Mouse (Mus musculus): Measurements from ENCODE around the gene Olfr1361. TPM values are rescaled to one million over a fixed set of nuclear protein-coding genes. Genes with fewer than 3 reads are reported as not detected.

Gene Olfr1361
- polyA plus RNA-seq (2012; rRNA removed) = not detected in 2 replicates

GRCm38 (mm10) chr13:21663286-21663685, at the start of gene Olfr1361:
Gene Olfr1361 (minus strand): TSS chr13:21663386.

GRCm38 (mm10) chr13:21697811-21698210, 34.6 kb upstream of the Olfr1361 start, which contains the start of gene Olfr1359:
Gene Olfr1359 (plus strand): TSS chr13:21698111.

DNA sequence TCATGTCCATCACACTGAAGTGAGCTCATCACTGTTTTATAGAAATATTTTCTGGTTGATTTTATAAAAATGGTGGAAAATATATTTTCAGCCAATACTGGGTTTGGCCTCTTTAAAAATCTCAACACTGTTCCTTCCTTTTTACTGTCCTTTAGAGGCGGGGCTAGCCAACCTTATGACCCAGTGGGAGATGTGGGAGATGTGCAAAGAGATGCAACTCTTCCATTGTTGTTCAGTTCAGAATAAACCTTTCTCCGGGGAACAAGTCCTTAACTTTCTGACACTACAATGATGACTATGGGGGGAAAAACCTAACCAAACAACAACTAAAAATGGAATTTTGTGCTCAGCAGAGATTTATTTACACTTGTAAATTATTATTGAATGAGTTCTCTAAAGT, 14.1 kb upstream of the Olfr1361 start, which contains the start of gene Olfr1360:
Gene Olfr1360 (minus strand): TSS at position 101 of the 400 bp plus-strand sequence.

GRCm38 (mm10) chr13:21642418-21642817, 20.8 kb downstream of the Olfr1361 start, which contains the start of gene Olfr11:
Gene Olfr11 (minus strand): TSS chr13:21642518.

DNA sequence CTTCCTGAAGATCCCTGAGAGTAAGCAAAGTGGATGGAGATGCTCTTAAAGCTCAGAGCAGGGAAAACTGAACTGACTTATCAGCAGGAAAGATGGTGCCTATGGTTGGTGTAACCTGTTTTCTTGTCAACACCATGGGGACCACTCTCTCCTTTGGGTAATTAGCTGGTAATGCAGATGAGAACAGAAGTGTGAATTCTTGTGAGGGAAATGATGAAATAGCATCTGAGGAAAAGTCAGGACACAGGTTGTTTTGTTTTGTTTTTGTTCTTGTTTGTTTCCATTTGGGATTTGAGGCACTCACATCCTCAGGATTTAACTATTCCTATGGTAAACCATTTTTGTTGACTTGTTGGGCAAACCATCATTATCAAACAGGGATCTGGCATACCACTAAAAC, 49.3 kb downstream of the Olfr1361 start, which contains the start of gene Olfr1362:
Gene Olfr1362 (minus strand): TSS at position 101 of the 400 bp plus-strand sequence.

Other genes starting within 250 kb of the Olfr1361 start
- gene Pgbd1, start 222.3 kb downstream of the Olfr1361 start, polyA plus RNA-seq (2012; rRNA removed) = 4.3 and 4.4 TPM in 2 replicates
- 38.9 and 40.7 TPM in 2 replicates for gene Zscan26, start 209.7 kb downstream of the Olfr1361 start, polyA plus RNA-seq (2012; rRNA removed)
- 0.96 and 0.98 TPM in 2 replicates for gene Nkapl, start 194.9 kb downstream of the Olfr1361 start, polyA plus RNA-seq (2012; rRNA removed)
- 5.1 and 5.3 TPM in 2 replicates for gene Zkscan4, start 184.5 kb downstream of the Olfr1361 start, polyA plus RNA-seq (2012; rRNA removed)
- gene Gm10065, start 183.9 kb downstream of the Olfr1361 start, polyA plus RNA-seq (2012; rRNA removed) = not detected in 2 replicates
- gene AK157302, start 168.2 kb downstream of the Olfr1361 start, polyA plus RNA-seq (2012; rRNA removed) = 0.29 and 0.33 TPM in 2 replicates
- 4.1 and 4.4 TPM in 2 replicates for gene Gm11273, start 162.0 kb downstream of the Olfr1361 start, polyA plus RNA-seq (2012; rRNA removed)
- gene Zkscan8, start 132.3 kb downstream of the Olfr1361 start, polyA plus RNA-seq (2012; rRNA removed) = 10.2 and 11.0 TPM in 2 replicates
- not detected in 2 replicates for gene Olfr1366, start 120.6 kb downstream of the Olfr1361 start, polyA plus RNA-seq (2012; rRNA removed)
- not detected in 2 replicates for gene Olfr1535, start 103.5 kb downstream of the Olfr1361 start, polyA plus RNA-seq (2012; rRNA removed)
- gene Olfr1364, start 81.6 kb downstream of the Olfr1361 start, polyA plus RNA-seq (2012; rRNA removed) = not detected in 2 replicates
- not detected in 2 replicates for gene Olfr1362, start 49.4 kb downstream of the Olfr1361 start, polyA plus RNA-seq (2012; rRNA removed)
- gene Olfr11, start 20.9 kb downstream of the Olfr1361 start, polyA plus RNA-seq (2012; rRNA removed) = not detected in 2 replicates
- not detected in 2 replicates for gene Olfr1360, start 14.0 kb upstream of the Olfr1361 start, polyA plus RNA-seq (2012; rRNA removed)
- gene Olfr1359, start 34.7 kb upstream of the Olfr1361 start, polyA plus RNA-seq (2012; rRNA removed) = not detected in 2 replicates
- gene Hist1h2bl, start 52.8 kb upstream of the Olfr1361 start, polyA plus RNA-seq (2012; rRNA removed) = 6.6 and 13.7 TPM in 2 replicates
- gene Hist1h2ai, start 53.0 kb upstream of the Olfr1361 start, polyA plus RNA-seq (2012; rRNA removed) = 11.5 and 14.4 TPM in 2 replicates
- gene Hist1h3h, start 54.3 kb upstream of the Olfr1361 start, polyA plus RNA-seq (2012; rRNA removed) = 23.9 and 36.2 TPM in 2 replicates
- gene Hist1h2bm, start 58.7 kb upstream of the Olfr1361 start, polyA plus RNA-seq (2012; rRNA removed) = 6.2 and 11.0 TPM in 2 replicates
- gene Hist1h4j, start 71.7 kb upstream of the Olfr1361 start, polyA plus RNA-seq (2012; rRNA removed) = 11.4 and 17.3 TPM in 2 replicates
- gene Hist1h4k, start 87.1 kb upstream of the Olfr1361 start, polyA plus RNA-seq (2012; rRNA removed) = 23.8 and 36.9 TPM in 2 replicates
- gene Hist1h2ak, start 90.4 kb upstream of the Olfr1361 start, polyA plus RNA-seq (2012; rRNA removed) = 18.5 and 25.0 TPM in 2 replicates
- gene Hist1h2bn, start 90.7 kb upstream of the Olfr1361 start, polyA plus RNA-seq (2012; rRNA removed) = 5.4 and 11.4 TPM in 2 replicates
- 3.8 and 6.4 TPM in 2 replicates for gene Hist1h1b, start 117.2 kb upstream of the Olfr1361 start, polyA plus RNA-seq (2012; rRNA removed)
- gene Hist1h3i, start 120.0 kb upstream of the Olfr1361 start, polyA plus RNA-seq (2012; rRNA removed) = 22.6 and 39.5 TPM in 2 replicates
- gene Hist1h2an, start 123.8 kb upstream of the Olfr1361 start, polyA plus RNA-seq (2012; rRNA removed) = 4.9 and 9.4 TPM in 2 replicates
- 1.1 and 1.5 TPM in 2 replicates for gene Hist1h2bp, start 124.1 kb upstream of the Olfr1361 start, polyA plus RNA-seq (2012; rRNA removed)
- 8.2 and 8.5 TPM in 2 replicates for gene Hist1h2bq, start 146.8 kb upstream of the Olfr1361 start, polyA plus RNA-seq (2012; rRNA removed)
- 0.21 TPM in 1 of 2 replicates, not detected in the other for gene Hist1h2ao, start 147.1 kb upstream of the Olfr1361 start, polyA plus RNA-seq (2012; rRNA removed)
- gene Hist1h4m, start 148.4 kb upstream of the Olfr1361 start, polyA plus RNA-seq (2012; rRNA removed) = 0.50 TPM in 1 of 2 replicates, not detected in the other
- 20.1 and 31.8 TPM in 2 replicates for gene Hist1h4n, start 168.8 kb upstream of the Olfr1361 start, polyA plus RNA-seq (2012; rRNA removed)
- gene Hist1h2ap, start 170.1 kb upstream of the Olfr1361 start, polyA plus RNA-seq (2012; rRNA removed) = 31.6 and 43.2 TPM in 2 replicates
- 3.8 and 12.2 TPM in 2 replicates for gene Hist1h2br, start 170.4 kb upstream of the Olfr1361 start, polyA plus RNA-seq (2012; rRNA removed)

Data from central nervous system, embryonic 14 days (tissue).